Mouse (Mus musculus): ENCODE data around the gene Mfap5. TPM values are rescaled to one million over a fixed set of nuclear protein-coding genes. Genes with fewer than 3 reads are reported as not detected.
"Not testable (repeated sequence)": the region's sequence is repeated elsewhere in the genome, so short reads cannot be mapped to it uniquely, and the experiment has no call there.

Gene Mfap5
- 41.8 and 50.3 TPM in 2 replicates for polyA plus RNA-seq (2015; fragmentation: Nextera tagmentation; extraction: Ambion mirVana)

DNA sequence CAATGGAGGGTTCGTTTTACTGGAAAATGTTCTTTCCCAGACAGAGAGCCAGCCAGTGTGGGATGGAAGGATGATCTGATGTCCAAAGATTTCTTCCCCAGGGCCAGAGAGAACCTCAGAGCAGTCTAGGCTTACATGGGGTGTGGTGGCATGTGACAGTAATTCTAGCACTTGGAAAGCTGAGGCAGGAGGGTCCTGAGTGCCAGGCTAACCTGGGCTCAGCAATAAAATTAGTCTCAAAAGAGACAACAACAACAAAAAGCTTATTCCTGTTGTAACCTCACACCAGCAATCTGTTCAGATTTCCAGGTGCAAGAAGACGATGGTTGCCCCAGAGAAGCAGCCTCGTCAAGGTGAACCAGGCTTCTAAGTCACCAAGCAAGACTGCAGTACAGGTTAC is at the start of gene Mfap5:
Gene Mfap5, plus strand, starts transcription at position 301 of the 400 bp plus-strand sequence.
- ATAC-seq (ENCODE audit: insufficient read depth, low FRiP score, low read depth): no peak
- Histone ChIP-seq H3K9ac (no peak within 1 kb of the TSS), H3K4me2 (no peak within 1 kb of the TSS), H3K27me3 (replicated peaks) (no peaks in the 10 kb centered on the region), H3K9me3 (no peaks in the 10 kb centered on the region), H3K27ac (no peak within 1 kb of the TSS), H3K4me3 (replicated peaks) (no peak within 1 kb of the TSS), H3K36me3 (no peaks in the 10 kb centered on the region), H3K4me1 (no peaks in the 10 kb centered on the region)
- WGBS: 78% methylated on average over 3 of the region's 3 CpGs

- no peak overlapping the region for H3K9ac ChIP-seq
- no peak overlapping the region for H3K27ac ChIP-seq
- no peak overlapping the region for H3K4me3 ChIP-seq (replicated peaks)
- H3K4me1 ChIP-seq: no peaks in the 10 kb centered on the region
- no peak overlapping the region for H3K4me2 ChIP-seq
- no peaks in the 10 kb centered on the region for H3K27me3 ChIP-seq (replicated peaks)
- no peaks in the 10 kb centered on the region for H3K9me3 ChIP-seq
- ATAC-seq (ENCODE audit: insufficient read depth, low FRiP score, low read depth): no peak
- WGBS: 85% methylated on average over 8 of the region's 8 CpGs
- no peaks in the 10 kb centered on the region for H3K36me3 ChIP-seq
These were observed 46.5 kb upstream of the Mfap5 start for GRCm38 (mm10) chr6:122458946-122459693.

DNA sequence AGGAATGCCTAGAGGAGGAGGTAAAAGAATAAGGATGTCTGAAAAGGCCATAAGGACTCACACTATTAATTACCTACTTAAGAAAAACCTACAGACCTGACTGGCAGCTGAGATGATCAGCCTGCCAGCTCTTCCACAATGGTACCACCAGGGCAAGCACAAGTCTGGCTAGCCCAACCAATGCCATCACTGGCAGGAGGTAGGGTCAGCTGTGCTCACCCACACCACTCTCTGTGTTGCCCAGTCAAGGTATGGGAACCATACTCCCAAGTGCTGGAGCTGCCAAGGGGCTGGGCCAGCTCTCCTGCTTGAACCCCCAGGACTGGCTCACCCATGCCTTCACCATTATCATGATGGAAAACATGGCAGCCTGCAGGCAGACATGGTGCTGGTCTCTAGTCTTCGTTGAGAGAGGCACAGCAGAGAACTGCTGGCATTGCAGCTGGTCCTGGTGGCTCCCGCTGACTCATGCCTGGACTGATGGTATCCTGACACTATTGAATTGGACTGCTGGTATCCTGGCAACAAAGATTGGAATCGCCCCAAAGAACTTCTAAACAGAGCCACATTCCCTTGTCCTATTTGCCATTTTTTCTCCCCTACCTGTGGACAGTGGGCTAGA is 39.4 kb upstream of the Mfap5 start:
- ATAC-seq (ENCODE audit: insufficient read depth, low FRiP score, low read depth): no peak
- H3K4me2 ChIP-seq: no peak overlapping the region
- H3K9ac ChIP-seq: no peak overlapping the region
- H3K36me3 ChIP-seq: no peaks in the 10 kb centered on the region
- no peak overlapping the region for H3K27ac ChIP-seq
- H3K4me3 ChIP-seq (replicated peaks): no peak overlapping the region
- no peaks in the 10 kb centered on the region for H3K4me1 ChIP-seq
- no peaks in the 10 kb centered on the region for H3K9me3 ChIP-seq
- 85% methylated on average over 3 of the region's 3 CpGs for WGBS
- H3K27me3 ChIP-seq (replicated peaks): no peaks in the 10 kb centered on the region

- 90% methylated on average over 15 of the region's 15 CpGs for WGBS
- Histone ChIP-seq H3K27me3 (replicated peaks) (no peaks in the 10 kb centered on the region), H3K4me1 (no peaks in the 10 kb centered on the region), H3K27ac (no peak overlapping the region), H3K36me3 (no peaks in the 10 kb centered on the region), H3K9ac (no peak overlapping the region), H3K9me3 (no peaks in the 10 kb centered on the region), H3K4me3 (replicated peaks) (no peak overlapping the region), H3K4me2 (no peak overlapping the region)
- no peak for ATAC-seq (ENCODE audit: insufficient read depth, low FRiP score, low read depth)
These were observed 36.5 kb upstream of the Mfap5 start for GRCm38 (mm10) chr6:122469030-122469640.

GRCm38 (mm10) chr6:122470240-122470639 is 35.4 kb upstream of the Mfap5 start:
- H3K4me3 ChIP-seq (replicated peaks): no peak overlapping the region

DNA sequence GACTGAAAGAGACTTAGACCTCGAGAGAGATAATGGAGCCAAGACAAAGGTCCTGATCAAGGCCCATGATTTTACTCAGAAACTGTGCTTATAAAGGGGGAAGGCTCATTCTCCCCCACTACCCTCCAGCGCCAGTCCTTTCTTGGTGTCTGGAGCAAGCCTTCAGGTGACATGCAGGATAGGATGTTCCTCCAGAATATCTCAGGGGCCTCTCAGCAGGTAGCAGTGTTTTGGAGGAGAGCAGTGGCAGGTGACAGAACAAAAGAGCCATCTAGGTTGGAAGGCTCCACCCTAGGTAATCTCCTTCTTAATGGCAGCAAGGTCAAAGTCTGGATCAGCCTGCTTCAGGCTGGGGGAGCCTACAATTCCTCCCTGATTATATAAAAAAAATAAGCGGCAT is 34.2 kb upstream of the Mfap5 start:
- not testable (repeated sequence) for H3K4me3 ChIP-seq (replicated peaks); H3K27me3 ChIP-seq (replicated peaks)

More at GRCm38 (mm10) chr6:122470240-122470639, 35.4 kb upstream of the Mfap5 start:
- Histone ChIP-seq H3K9me3 (no peaks in the 10 kb centered on the region), H3K4me2 (no peak overlapping the region), H3K36me3 (no peaks in the 10 kb centered on the region), H3K4me1 (no peaks in the 10 kb centered on the region), H3K9ac (no peak overlapping the region), H3K27me3 (replicated peaks) (no peaks in the 10 kb centered on the region), H3K27ac (no peak overlapping the region)
- no peak for ATAC-seq (ENCODE audit: insufficient read depth, low FRiP score, low read depth)
- WGBS: 82% methylated on average over 2 of the region's 2 CpGs

GRCm38 (mm10) chr6:122478062-122478461 is 27.6 kb upstream of the Mfap5 start:
- 61% methylated on average over 3 of the region's 3 CpGs for WGBS
- peak; percentile 66 for ATAC-seq (ENCODE audit: insufficient read depth, low FRiP score, low read depth)
- Histone ChIP-seq H3K9me3 (no peaks in the 10 kb centered on the region), H3K27me3 (replicated peaks) (no peaks in the 10 kb centered on the region), H3K4me1 (no peaks in the 10 kb centered on the region), H3K36me3 (no peaks in the 10 kb centered on the region), H3K4me3 (replicated peaks) (no peak overlapping the region), H3K9ac (no peak overlapping the region), H3K27ac (no peak overlapping the region), H3K4me2 (no peak overlapping the region)

More for the DNA sequence above, 34.2 kb upstream of the Mfap5 start:
- ATAC-seq (ENCODE audit: insufficient read depth, low FRiP score, low read depth); H3K4me1 ChIP-seq; H3K27ac ChIP-seq; H3K36me3 ChIP-seq; H3K9ac ChIP-seq; H3K4me2 ChIP-seq; H3K9me3 ChIP-seq: not testable (repeated sequence)
- WGBS: 91% methylated on average over 3 of the region's 3 CpGs

DNA sequence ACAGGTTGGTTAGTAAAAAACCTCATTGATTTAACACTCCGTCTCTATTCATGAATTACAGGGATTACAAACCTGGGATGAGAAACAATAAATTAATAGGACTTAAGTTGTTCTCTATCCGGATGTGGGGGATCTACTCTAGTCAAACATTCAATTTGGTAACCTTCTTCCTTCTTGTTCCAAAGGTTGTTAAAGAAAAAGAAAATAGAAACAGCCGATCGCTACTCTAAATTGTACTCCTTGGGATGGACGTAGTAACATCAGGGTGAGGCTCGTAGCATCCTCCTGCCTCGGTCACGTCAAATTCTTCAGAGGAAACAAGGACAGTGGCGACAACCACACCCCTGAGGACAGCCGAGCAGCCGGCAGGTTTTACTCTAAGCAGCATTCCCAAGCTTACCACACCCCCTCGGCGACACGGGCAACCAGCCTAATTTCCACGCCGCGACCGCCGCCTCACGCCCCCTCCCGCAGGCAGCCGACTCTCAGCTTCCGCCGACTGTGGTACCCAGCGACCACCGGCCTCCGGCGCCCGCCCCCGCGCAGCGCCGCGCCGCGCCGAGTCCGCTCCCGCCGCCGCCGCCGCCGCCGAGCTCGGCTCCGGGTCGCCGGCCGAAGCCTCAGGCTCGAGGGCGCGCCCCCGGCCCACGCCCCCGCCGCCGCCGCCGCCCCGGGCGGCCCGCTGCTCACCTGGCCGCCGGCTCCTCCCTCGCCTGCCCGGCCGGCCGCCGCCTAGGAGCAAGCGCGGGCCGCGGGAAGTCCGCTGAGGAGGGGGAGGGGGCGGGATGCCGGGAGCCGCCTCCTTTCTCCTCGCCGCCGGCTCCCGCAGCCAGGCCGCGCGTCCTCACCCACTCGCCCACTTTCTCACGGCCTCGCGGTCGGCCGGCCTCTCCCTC is 20.0 kb upstream of the Mfap5 start:
- no peaks in the 10 kb centered on the region for H3K36me3 ChIP-seq
- no peaks in the 10 kb centered on the region for H3K27me3 ChIP-seq (replicated peaks)
- no peaks in the 10 kb centered on the region for H3K4me1 ChIP-seq
- H3K27ac ChIP-seq: peak overlapping the region; percentile 51; the same call in 1 of the 2 replicates
- H3K9ac ChIP-seq: peak overlapping the region; percentile 37
- ATAC-seq (ENCODE audit: insufficient read depth, low FRiP score, low read depth): peak; percentile 62; the same call in 1 of the 2 replicates
- H3K4me2 ChIP-seq: peak overlapping the region; percentile 78
- WGBS: 2% methylated on average over 69 of the region's 91 CpGs
- peak overlapping the region; percentile 72 for H3K4me3 ChIP-seq (replicated peaks)
- no peaks in the 10 kb centered on the region for H3K9me3 ChIP-seq

DNA sequence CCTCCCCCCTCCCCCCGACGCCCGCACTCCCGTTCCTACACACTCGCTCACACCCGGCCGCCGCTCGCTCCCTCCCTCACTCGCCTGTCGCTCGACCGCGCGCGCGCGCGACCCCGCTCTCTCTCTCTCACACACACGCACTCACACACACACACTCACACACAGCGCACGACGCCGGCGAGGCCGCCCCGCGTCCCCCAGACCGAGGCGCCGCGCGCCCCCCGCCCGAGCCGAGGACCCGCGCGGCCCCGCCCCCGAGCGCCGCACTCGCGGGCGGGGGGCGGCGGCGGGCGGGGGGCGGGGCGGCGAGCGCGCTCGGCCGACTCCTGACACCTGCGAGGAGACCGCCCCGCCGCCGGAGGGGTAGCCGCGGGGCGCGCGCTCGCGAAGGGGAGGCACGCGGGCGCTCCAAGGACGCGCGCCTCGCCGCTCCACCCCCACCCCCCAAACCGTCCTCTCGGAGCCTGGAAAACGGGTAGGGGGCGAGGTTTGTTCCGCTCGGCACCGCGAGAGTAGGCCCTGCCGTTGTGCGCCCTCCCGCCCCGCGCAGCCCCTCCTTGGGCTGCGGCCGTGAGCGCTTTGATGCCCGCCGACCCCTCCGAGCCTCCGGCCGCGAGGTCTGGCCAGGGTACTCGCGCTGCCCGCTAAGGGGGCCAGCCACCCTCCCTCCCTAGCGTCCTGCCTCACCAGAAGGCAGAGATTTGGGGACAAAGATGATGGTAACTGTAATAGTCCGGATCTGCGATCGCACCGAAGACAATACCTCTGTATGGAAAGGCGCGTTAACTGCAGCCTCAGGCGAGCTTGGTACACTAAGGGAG is 19.1 kb upstream of the Mfap5 start:
- Histone ChIP-seq H3K27me3 (replicated peaks) (no peaks in the 10 kb centered on the region), H3K27ac (peak overlapping the region; percentile 51)
- WGBS: 2% methylated on average over 66 of the region's 111 CpGs

DNA sequence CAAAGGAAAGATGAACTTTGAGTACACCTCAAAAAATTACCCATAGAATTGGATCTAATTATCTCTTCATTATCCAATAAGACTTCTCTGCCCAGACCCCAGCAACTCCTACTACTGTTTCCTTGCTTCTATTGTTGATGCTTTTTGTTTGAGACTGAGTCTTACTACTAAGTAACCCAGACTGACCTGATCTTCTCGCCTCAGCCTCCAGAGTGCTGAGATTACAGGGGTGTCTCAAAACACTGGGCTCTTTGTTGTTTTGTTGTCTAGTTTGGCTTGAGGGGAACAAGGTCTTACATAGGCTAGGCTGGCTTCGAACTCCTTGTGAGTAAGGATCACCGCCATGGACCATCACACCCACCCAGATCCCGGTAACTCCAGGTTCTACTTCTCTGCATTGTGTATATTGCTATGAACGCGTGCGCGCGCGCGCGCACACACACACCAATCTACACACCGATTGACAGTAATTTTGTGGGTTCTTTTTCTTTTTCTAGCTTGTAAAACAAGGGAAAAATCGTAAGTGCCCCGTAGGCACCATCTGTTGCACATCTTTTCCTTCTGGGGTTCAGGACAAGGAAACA is 14.6 kb upstream of the Mfap5 start:
- Histone ChIP-seq H3K4me1 (peaks cover 12% of the 10 kb centered on the region; the same call in 1 of the 2 replicates), H3K4me3 (replicated peaks) (peak overlapping the region; percentile 43), H3K27me3 (replicated peaks) (no peaks in the 10 kb centered on the region), H3K27ac (peak overlapping the region; percentile 80), H3K36me3 (no peaks in the 10 kb centered on the region), H3K9me3 (no peaks in the 10 kb centered on the region), H3K9ac (peak overlapping the region; percentile 20; the same call in 1 of the 2 replicates), H3K4me2 (peak overlapping the region; percentile 71)
- ATAC-seq (ENCODE audit: insufficient read depth, low FRiP score, low read depth): no peak
- WGBS: 21% methylated on average over 15 of the region's 15 CpGs

More for the DNA sequence above, 19.1 kb upstream of the Mfap5 start:
- peak overlapping the region; percentile 72 for H3K4me3 ChIP-seq (replicated peaks)
- no peaks in the 10 kb centered on the region for H3K36me3 ChIP-seq
- peak overlapping the region; percentile 37; the same call in 1 of the 2 replicates for H3K9ac ChIP-seq
- H3K4me1 ChIP-seq: peaks cover 4% of the 10 kb centered on the region; the same call in 1 of the 2 replicates
- peak; percentile 73 for ATAC-seq (ENCODE audit: insufficient read depth, low FRiP score, low read depth)
- no peaks in the 10 kb centered on the region for H3K9me3 ChIP-seq
- peak overlapping the region; percentile 78 for H3K4me2 ChIP-seq
